Mouse (Mus musculus) ES-E14 (cell line): ENCODE measurements around the gene Kndc1.

Experiments
- ZC3H11A ChIP-seq: IDR thresholded peaks from 2 replicates; pipeline ENCODE4 v1.6.1; 2012; ENCODE audit warnings: low read depth, mild to moderate bottlenecking, inconsistent platforms, low read length, borderline replicate concordance
- ZNF384 ChIP-seq: IDR thresholded peaks from 2 replicates; pipeline ENCODE4 v1.6.1; 2012; ENCODE audit warnings: low read depth, low read length, inconsistent platforms

DNA sequence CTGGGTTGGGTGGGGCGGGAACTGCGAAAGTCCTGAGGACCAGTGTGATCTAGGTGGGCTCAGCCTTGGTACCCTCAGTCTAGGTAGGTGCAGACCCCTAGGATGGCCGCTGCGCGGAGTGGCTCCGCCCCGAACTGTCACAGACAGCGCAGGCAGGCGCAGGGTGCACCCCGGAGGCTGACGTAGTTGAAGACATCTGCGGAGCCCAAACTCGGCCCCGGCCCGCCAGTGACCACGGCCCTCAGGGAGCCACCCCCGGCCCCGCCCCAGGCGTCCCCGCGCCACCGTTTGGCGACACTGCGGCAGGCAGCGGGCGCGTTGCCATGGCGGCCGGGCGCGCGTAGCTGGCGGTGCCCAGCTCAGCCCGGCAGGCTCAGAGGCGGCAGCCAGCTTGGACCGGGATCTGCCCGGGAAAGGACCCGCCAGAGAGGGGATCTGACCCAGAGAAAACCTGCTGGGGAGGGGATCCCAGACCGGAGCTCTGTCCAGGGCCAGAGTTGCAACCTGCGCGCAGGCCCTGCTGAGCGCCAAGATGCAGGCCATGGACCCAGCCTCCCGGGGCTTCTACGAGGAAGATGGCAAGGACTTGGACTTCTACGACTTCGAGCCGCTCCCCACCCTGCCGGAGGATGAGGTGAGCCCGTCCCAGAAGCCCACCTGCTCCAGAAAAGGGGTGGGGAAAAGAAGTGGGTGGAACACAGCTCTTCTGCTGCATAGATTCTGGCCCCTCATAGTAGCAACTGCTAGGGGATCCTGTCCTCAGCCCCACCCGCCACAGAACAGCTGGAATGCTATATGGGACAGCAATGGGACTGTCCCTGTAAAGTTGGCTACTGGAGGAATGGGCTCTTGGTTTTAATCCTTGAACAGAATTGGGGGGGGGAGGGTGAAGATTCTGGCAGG lies at the start of gene Kndc1:
- TF ChIP-seq ZNF384 (no peak), ZC3H11A (no peak)
